8 mouse cellular contexts compared by ENCODE assay signal in the genomic region with DNA sequence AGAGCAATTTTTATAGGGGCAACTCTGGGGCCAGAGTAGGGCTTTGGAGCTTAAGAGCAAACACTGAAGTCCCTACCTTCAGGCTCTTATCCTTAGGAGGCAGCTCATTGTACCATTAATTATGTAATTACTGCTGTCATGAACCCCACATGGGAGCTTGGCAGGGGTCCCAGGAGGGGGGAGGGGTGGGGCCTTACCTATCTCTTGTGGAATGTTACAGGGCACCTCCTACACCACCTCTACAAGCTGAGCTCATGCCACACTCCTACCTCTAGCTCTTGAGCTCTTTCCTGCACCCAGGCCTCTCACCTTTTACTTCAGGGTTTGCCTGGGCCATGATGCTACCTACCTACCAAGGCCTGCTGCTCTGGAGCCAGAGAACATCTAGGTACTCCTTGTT. TPM values are rescaled to one million over a fixed set of nuclear protein-coding genes. Genes with fewer than 3 reads are reported as not detected.
DNase-seq lines count a peak whose midpoint lies in the region; ATAC-seq lines count a peak whose summit lies in the region.

No protein-coding gene starts in this region.

- DNase-seq in kidney, adult 18-20 months: peak; percentile 68
- DNase-seq in kidney, postnatal 10 days: peak; percentile 73
- no peak for DNase-seq in left cerebral cortex, postnatal 4 days
- no peak for DNase-seq in spleen, adult 18-20 months
- DNase-seq in frontal cortex, postnatal 36 days (ENCODE audit: low spot score in 2 of 2): no peak

- no peak overlapping the region for H3K27ac ChIP-seq in kidney, embryonic 16.5 days (ENCODE audit: low read length)
- peak overlapping the region; percentile 99; the same call in 1 of the 2 replicates for H3K27ac ChIP-seq in forebrain, embryonic 12.5 days
- H3K27ac ChIP-seq in neural tube, embryonic 15.5 days (replicated peaks): peak overlapping the region; percentile 99

- ATAC-seq in kidney, embryonic 16.5 days (ENCODE audit: low FRiP score, low TSS enrichment): no peak
- ATAC-seq in forebrain, embryonic 12.5 days (ENCODE audit: low FRiP score): no peak
- ATAC-seq in neural tube, embryonic 15.5 days (ENCODE audit: low FRiP score): no peak

- no peaks in the 10 kb centered on the region for H3K9me3 ChIP-seq in kidney, embryonic 16.5 days (ENCODE audit: low read length)
- H3K9me3 ChIP-seq in forebrain, embryonic 12.5 days: no peaks in the 10 kb centered on the region
- H3K9me3 ChIP-seq in neural tube, embryonic 15.5 days (replicated peaks): no peaks in the 10 kb centered on the region

- H3K36me3 ChIP-seq in kidney, embryonic 16.5 days (ENCODE audit: insufficient read depth, low read length): no peaks in the 10 kb centered on the region
- H3K36me3 ChIP-seq in forebrain, embryonic 12.5 days (replicated peaks): 0 out of 2 replicates have a peak, but pooled peaks cover 4% of the 10 kb centered on the region
- no peaks in the 10 kb centered on the region for H3K36me3 ChIP-seq in neural tube, embryonic 15.5 days

- intact Hi-C loops in left cerebral cortex, postnatal 4 days (cut with DNase I): loop anchor here (5.0 kb wide), 2 partner anchors 36 to 71 kb away; a partner anchor contains a TSS

- H3K27me3 ChIP-seq in kidney, embryonic 16.5 days (ENCODE audit: insufficient read depth, low read length): no peaks in the 10 kb centered on the region
- 0 out of 2 replicates have a peak, but pooled peaks cover 3% of the 10 kb centered on the region for H3K27me3 ChIP-seq in forebrain, embryonic 12.5 days
- no peaks in the 10 kb centered on the region for H3K27me3 ChIP-seq in neural tube, embryonic 15.5 days (replicated peaks)

- H3K4me3 ChIP-seq in kidney, embryonic 16.5 days (ENCODE audit: low read length): no peak overlapping the region
- no peak overlapping the region for H3K4me3 ChIP-seq in forebrain, embryonic 12.5 days (replicated peaks)
- H3K4me3 ChIP-seq in neural tube, embryonic 15.5 days (replicated peaks): no peak overlapping the region

- H3K4me1 ChIP-seq in kidney, embryonic 16.5 days (ENCODE audit: insufficient read depth, low read length): peaks cover 68% of the 10 kb centered on the region
- H3K4me1 ChIP-seq in forebrain, embryonic 12.5 days: peaks cover 86% of the 10 kb centered on the region
- peaks cover 91% of the 10 kb centered on the region for H3K4me1 ChIP-seq in neural tube, embryonic 15.5 days

- H3K4me2 ChIP-seq in kidney, embryonic 16.5 days (replicated peaks; ENCODE audit: low read depth, low read length): no peak overlapping the region
- peak overlapping the region; percentile 99 for H3K4me2 ChIP-seq in forebrain, embryonic 12.5 days
- peak overlapping the region; percentile 77 for H3K4me2 ChIP-seq in neural tube, embryonic 15.5 days

- no peak overlapping the region for H3K9ac ChIP-seq in kidney, embryonic 16.5 days (replicated peaks; ENCODE audit: low read length)
- H3K9ac ChIP-seq in forebrain, embryonic 12.5 days: no peak overlapping the region; the same call in 1 of the 2 replicates
- H3K9ac ChIP-seq in neural tube, embryonic 15.5 days (replicated peaks): no peak overlapping the region

RNA-seq across cellular contexts. Expression of a gene that starts 43.9 kb away (rescaled TPM):
- polyA plus RNA-seq in kidney, embryonic 16.5 days (2015; fragmentation: Nextera tagmentation; extraction: Ambion mirVana): 51.3 and 62.2 TPM in 2 replicates
- polyA plus RNA-seq in forebrain, embryonic 12.5 days (2016; fragmentation: Nextera tagmentation; extraction: Ambion mirVana): 58.0 and 58.1 TPM in 2 replicates
- 44.2 and 50.0 TPM in 2 replicates for polyA plus RNA-seq in neural tube, embryonic 15.5 days (2015; fragmentation: Nextera tagmentation; extraction: Ambion mirVana)
- total RNA-seq in left cerebral cortex, postnatal 4 days (2021): 10 to 100 TPM; 60.3 to 67.5 TPM

Comparison
In these comparisons a context has a peak if more than half of its experiments do, and no peak if none do; other contexts are left out.
1. DNase-seq: peak in kidney, adult 18-20 months (single experiment) and kidney, postnatal 10 days (single experiment); none in left cerebral cortex, postnatal 4 days (single experiment), spleen, adult 18-20 months (0 of 2) and frontal cortex, postnatal 36 days (0 of 2).